Comparison of ENCODE assay signal across 19 mouse cellular contexts in genomic region chr6:88914799-88915198, GRCm38 (mm10). TPM values are rescaled to one million over a fixed set of nuclear protein-coding genes. Genes with fewer than 3 reads are reported as not detected.
DNase-seq lines count a peak whose midpoint lies in the region; ATAC-seq lines count a peak whose summit lies in the region.
"Had no signal": no experiment of that assay in that cellular context is flagged by ENCODE, and none has a peak within 500 bp of the region (broad histone marks: within the 10 kb centered on the region; RNA-seq: fewer than 3 reads in every experiment).

No protein-coding gene starts in this region.

- H3K27ac ChIP-seq in heart, embryonic 12.5 days (ENCODE audit: poor library complexity, severe bottlenecking), result peak overlapping the region; percentile 59; the same call in 1 of the 2 replicates
- H3K27ac ChIP-seq in liver, embryonic 13.5 days, result peak overlapping the region; percentile 100
- H3K27ac ChIP-seq in neural tube, embryonic 15.5 days (replicated peaks), result no peak overlapping the region
- H3K27ac ChIP-seq: embryonic facial prominence, embryonic 13.5 days; hindbrain, embryonic 15.5 days had no signal

- H3K36me3 ChIP-seq in heart, embryonic 12.5 days, result peaks cover 29% of the 10 kb centered on the region
- peaks cover 36% of the 10 kb centered on the region for H3K36me3 ChIP-seq in liver, embryonic 13.5 days
- peaks cover 11% of the 10 kb centered on the region for H3K36me3 ChIP-seq in neural tube, embryonic 15.5 days
- H3K36me3 ChIP-seq: hindbrain, embryonic 15.5 days had no signal

- WGBS in heart, embryonic 12.5 days, result 51% methylated on average over 5 of the region's 5 CpGs
- WGBS in liver, embryonic 13.5 days (ENCODE audit: insufficient replicate concordance), result 74% methylated on average over 5 of the region's 5 CpGs
- WGBS in neural tube, embryonic 15.5 days, result 76% methylated on average over 5 of the region's 5 CpGs

- peaks cover 20% of the 10 kb centered on the region for H3K4me1 ChIP-seq in heart, embryonic 12.5 days (replicated peaks)
- H3K4me1 ChIP-seq in liver, embryonic 13.5 days (replicated peaks), result peaks cover 60% of the 10 kb centered on the region
- H3K4me1 ChIP-seq in neural tube, embryonic 15.5 days, result no peaks in the 10 kb centered on the region
- H3K4me1 ChIP-seq: embryonic facial prominence, embryonic 13.5 days had no signal

- no peak overlapping the region for H3K4me3 ChIP-seq in heart, embryonic 12.5 days
- peak overlapping the region; percentile 9; the same call in 1 of the 2 replicates for H3K4me3 ChIP-seq in liver, embryonic 13.5 days (replicated peaks)
- no peak overlapping the region for H3K4me3 ChIP-seq in neural tube, embryonic 15.5 days (replicated peaks)
- H3K4me3 ChIP-seq: embryonic facial prominence, embryonic 13.5 days; hindbrain, embryonic 15.5 days had no signal

- 0 out of 2 replicates have a peak, but pooled peaks cover 4% of the 10 kb centered on the region for H3K9me3 ChIP-seq in heart, embryonic 12.5 days (replicated peaks)
- no peaks in the 10 kb centered on the region for H3K9me3 ChIP-seq in liver, embryonic 13.5 days (replicated peaks)
- H3K9me3 ChIP-seq in neural tube, embryonic 15.5 days (replicated peaks), result no peaks in the 10 kb centered on the region
- H3K9me3 ChIP-seq: embryonic facial prominence, embryonic 13.5 days; G1E; hindbrain, embryonic 15.5 days had no signal

- no peaks in the 10 kb centered on the region for H3K27me3 ChIP-seq in heart, embryonic 12.5 days (replicated peaks)
- 0 out of 2 replicates have a peak, but pooled peaks cover 5% of the 10 kb centered on the region for H3K27me3 ChIP-seq in liver, embryonic 13.5 days
- no peaks in the 10 kb centered on the region for H3K27me3 ChIP-seq in neural tube, embryonic 15.5 days (replicated peaks)
- H3K27me3 ChIP-seq: embryonic facial prominence, embryonic 13.5 days; hindbrain, embryonic 15.5 days had no signal

- peak; percentile 54 for DNase-seq in adrenal gland, postnatal 10 days
- DNase-seq in adrenal gland, adult 2 months, result no peak
- DNase-seq in heart, adult 18-20 months, result peak; percentile 56 to 75
- no peak for DNase-seq in heart, postnatal 25 days (ENCODE audit: low spot score)
- DNase-seq in liver, embryonic 13.5 days, result no peak
- DNase-seq in kidney, adult 8-10 months, result no peak
- DNase-seq: adrenal gland, adult 8-10 months; cerebellum, adult 8-10 months; kidney, postnatal 14 days; right cerebral cortex, adult 18-20 months; thymus, adult 18-20 months had no signal

- no peak for ATAC-seq in heart, embryonic 12.5 days (ENCODE audit: insufficient number of reproducible peaks, low FRiP score)
- no peak for ATAC-seq in liver, embryonic 13.5 days (ENCODE audit: low read depth)
- no peak for ATAC-seq in neural tube, embryonic 15.5 days (ENCODE audit: low FRiP score)
- ATAC-seq: CD4-positive, CD25-positive, alpha-beta regulatory T cell, adult 4 months; lung, postnatal 0 days had no signal

- H3K4me2 ChIP-seq in heart, embryonic 12.5 days, result no peak overlapping the region
- H3K4me2 ChIP-seq in liver, embryonic 13.5 days, result peak overlapping the region; percentile 55
- H3K4me2 ChIP-seq in neural tube, embryonic 15.5 days, result no peak overlapping the region
- H3K4me2 ChIP-seq: embryonic facial prominence, embryonic 13.5 days; hindbrain, embryonic 15.5 days had no signal

- intact Hi-C loops in heart, postnatal 25 days (cut with DNase I), result no loop called here

- no peak overlapping the region for H3K9ac ChIP-seq in heart, embryonic 12.5 days
- peak overlapping the region; percentile 58 for H3K9ac ChIP-seq in liver, embryonic 13.5 days
- no peak overlapping the region for H3K9ac ChIP-seq in neural tube, embryonic 15.5 days (replicated peaks)
- H3K9ac ChIP-seq: embryonic facial prominence, embryonic 13.5 days; hindbrain, embryonic 15.5 days had no signal

RNA-seq across cellular contexts. Expression of gene Tpra1, which starts 12.7 kb away (rescaled TPM):
- total RNA-seq in adrenal gland, postnatal 10 days (2021), result 10 to 100 TPM; 61.0 to 74.0 TPM
- total RNA-seq in adrenal gland, adult 2 months (2021), result 100 to 1,000 TPM in 1 of 2 experiments, 10 to 100 TPM in 1; 87.0 to 108 TPM
- polyA plus RNA-seq in adrenal gland, adult 2 months (2012; rRNA removed), result 578 and 603 TPM in 2 replicates
- 10 to 100 TPM; 35.0 to 37.1 TPM for total RNA-seq in heart, adult 18-20 months (2021)
- 10 to 100 TPM; 36.4 to 37.2 TPM for total RNA-seq in heart, postnatal 25 days (2021)
- 42.8 and 48.0 TPM in 2 replicates for polyA plus RNA-seq in heart, embryonic 12.5 days (2016; fragmentation: Nextera tagmentation; extraction: Ambion mirVana)
- 42.8 and 46.0 TPM in 2 replicates for polyA plus RNA-seq in liver, embryonic 13.5 days (2015; fragmentation: Nextera tagmentation; extraction: Ambion mirVana)
- polyA plus RNA-seq in neural tube, embryonic 15.5 days (2015; fragmentation: Nextera tagmentation; extraction: Ambion mirVana), result 88.1 and 91.7 TPM in 2 replicates

RNA-seq across cellular contexts. Expression of gene Mcm2, which starts 16.2 kb away (rescaled TPM):
- total RNA-seq in adrenal gland, postnatal 10 days (2021), result 10 to 100 TPM; 50.0 to 53.5 TPM
- total RNA-seq in adrenal gland, adult 2 months (2021), result 10 to 100 TPM; 18.1 to 33.1 TPM
- 24.4 and 33.4 TPM in 2 replicates for polyA plus RNA-seq in adrenal gland, adult 2 months (2012; rRNA removed)
- total RNA-seq in heart, adult 18-20 months (2021), result 1 to 10 TPM; 4.7 to 5.6 TPM
- 1 to 10 TPM; 6.1 to 7.4 TPM for total RNA-seq in heart, postnatal 25 days (2021)
- polyA plus RNA-seq in heart, embryonic 12.5 days (2016; fragmentation: Nextera tagmentation; extraction: Ambion mirVana), result 130 TPM in 2 replicates
- 186 and 202 TPM in 2 replicates for polyA plus RNA-seq in liver, embryonic 13.5 days (2015; fragmentation: Nextera tagmentation; extraction: Ambion mirVana)
- polyA plus RNA-seq in neural tube, embryonic 15.5 days (2015; fragmentation: Nextera tagmentation; extraction: Ambion mirVana), result 20.5 and 52.5 TPM in 2 replicates

RNA-seq across cellular contexts. Expression of gene Podxl2, which starts 40.0 kb away (rescaled TPM):
- total RNA-seq in adrenal gland, postnatal 10 days (2021), result 10 to 100 TPM; 27.8 to 28.3 TPM
- total RNA-seq in adrenal gland, adult 2 months (2021), result 10 to 100 TPM; 24.2 to 78.2 TPM
- 263 and 360 TPM in 2 replicates for polyA plus RNA-seq in adrenal gland, adult 2 months (2012; rRNA removed)
- total RNA-seq in heart, adult 18-20 months (2021), result 10 to 100 TPM; 15.0 to 18.8 TPM
- total RNA-seq in heart, postnatal 25 days (2021), result 10 to 100 TPM; 16.5 to 16.8 TPM
- 44.0 and 50.8 TPM in 2 replicates for polyA plus RNA-seq in heart, embryonic 12.5 days (2016; fragmentation: Nextera tagmentation; extraction: Ambion mirVana)
- 2.3 and 2.9 TPM in 2 replicates for polyA plus RNA-seq in liver, embryonic 13.5 days (2015; fragmentation: Nextera tagmentation; extraction: Ambion mirVana)
- 504 and 640 TPM in 2 replicates for polyA plus RNA-seq in neural tube, embryonic 15.5 days (2015; fragmentation: Nextera tagmentation; extraction: Ambion mirVana)
- total RNA-seq: granulocyte monocyte progenitor cell, adult 5-6 weeks had no signal
- polyA plus RNA-seq: G1E had no signal

Comparison
In these comparisons a context has a peak if more than half of its experiments do, and no peak if none do; other contexts are left out.
1. DNase-seq: peak in adrenal gland, postnatal 10 days (single experiment) and heart, adult 18-20 months (2 of 2); none in adrenal gland, adult 2 months (single experiment), heart, postnatal 25 days (single experiment), liver, embryonic 13.5 days (single experiment) and kidney, adult 8-10 months (0 of 2).